Mouse (Mus musculus) kidney, embryonic 14.5 days (tissue): ENCODE data around the gene Slc25a34. TPM values are rescaled to one million over a fixed set of nuclear protein-coding genes. Genes with fewer than 3 reads are reported as not detected.

Experiments
- ATAC-seq: fragments of 200-750 bp; cut with Nextera tagmentation; 2 replicates; pipeline ENCODE4 v1.8.0; 2017; ENCODE audit warnings: moderate number of reproducible peaks, mild to moderate bottlenecking, moderate TSS enrichment, moderate library complexity; ENCODE audit not compliant: low FRiP score, low TSS enrichment
- H3K27ac ChIP-seq: fragments of 300-500 bp; sonication (generic); 2 replicates; pipeline ENCODE4 v1.5.1; 2014; ENCODE audit warnings: low read depth, mild to moderate bottlenecking, low read length, moderate library complexity, mixed read lengths
- H3K27me3 ChIP-seq: fragments of 300-500 bp; sonication (generic); 2 replicates; pipeline ENCODE4 v1.6.1; 2014; ENCODE audit warnings: mild to moderate bottlenecking, low read length; ENCODE audit not compliant: control insufficient read depth, insufficient read depth
- H3K36me3 ChIP-seq: fragments of 300-500 bp; sonication (generic); 2 replicates; pipeline ENCODE4 v1.6.1; 2014; ENCODE audit warnings: low read length, mixed read lengths; ENCODE audit not compliant: control insufficient read depth, insufficient read depth
- H3K4me1 ChIP-seq: fragments of 300-500 bp; sonication (generic); 2 replicates; pipeline ENCODE4 v1.6.1; 2014; ENCODE audit warnings: low read length, mixed read lengths; ENCODE audit not compliant: control insufficient read depth, insufficient read depth
- H3K4me2 ChIP-seq: fragments of 300-500 bp; sonication (generic); replicated peaks from 2 replicates; pipeline ENCODE4 v1.6.1; 2014; ENCODE audit warnings: low read depth, mild to moderate bottlenecking, low read length
- H3K4me3 ChIP-seq: fragments of 300-500 bp; sonication (generic); 2 replicates; pipeline ENCODE4 v1.5.1; 2014; ENCODE audit warnings: mild to moderate bottlenecking, low read length
- H3K9ac ChIP-seq: fragments of 300-500 bp; sonication (generic); 2 replicates; pipeline ENCODE4 v1.6.1; 2014; ENCODE audit warnings: low read depth, mild to moderate bottlenecking, low read length, moderate library complexity
- H3K9me3 ChIP-seq: fragments of 300-500 bp; sonication (generic); 2 replicates; pipeline ENCODE4 v1.6.1; 2016; ENCODE audit warnings: low read length; ENCODE audit not compliant: control insufficient read depth
- WGBS: fragments of 180-500 bp; shearing (Covaris S2); extraction: QIAGEN DNeasy Blood & Tissue Kit; methylation state at CpG from one replicate; pipeline ENCODE4 v1.1.7; 2014; 5-methylcytosine and 5-hydroxymethylcytosine counted together
- polyA plus RNA-seq: library from polyadenylated mRNA; unstranded; fragments of >200 nt; fragmentation: Nextera tagmentation; extraction: Ambion mirVana; gene quantifications from 2 replicates; pipeline ENCODE4 v1.2.1, GENCODE M21; 2014

Gene Slc25a34
- polyA plus RNA-seq, 1 experiment from 2014 or later, result not detected

GRCm38 (mm10) chr4:141583919-141584318 lies 39.7 kb downstream of the Slc25a34 start:
- no peak overlapping the region for H3K4me2 ChIP-seq
- ATAC-seq, result no peak
- H3K4me3 ChIP-seq, result no peak overlapping the region
- H3K27me3 ChIP-seq, result no peaks in the 10 kb centered on the region
- no peak overlapping the region for H3K27ac ChIP-seq
- no peaks in the 10 kb centered on the region for H3K9me3 ChIP-seq
- no peak overlapping the region for H3K9ac ChIP-seq
- WGBS, result 83% methylated on average over 8 of the region's 8 CpGs
- peaks cover 70% of the 10 kb centered on the region for H3K36me3 ChIP-seq
- H3K4me1 ChIP-seq, result no peaks in the 10 kb centered on the region

DNA sequence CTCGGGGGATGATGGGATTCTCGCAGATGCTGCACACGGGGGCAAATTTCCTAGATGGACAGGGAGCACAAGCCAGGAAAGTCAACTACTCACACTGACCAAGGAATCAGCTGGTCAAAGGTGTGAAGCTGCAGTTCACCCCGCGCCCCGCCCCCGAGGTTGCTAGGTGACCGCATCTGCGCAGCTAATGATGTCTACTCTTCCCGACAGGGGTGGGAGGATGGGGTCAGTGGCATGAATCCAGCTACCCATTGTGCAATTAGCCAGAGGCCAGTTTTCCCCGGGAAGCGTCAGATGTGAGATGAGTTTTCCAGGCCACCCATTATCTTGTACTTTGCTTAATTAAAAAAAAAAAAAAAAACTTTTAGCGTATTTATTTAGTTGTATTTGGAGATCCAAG lies 42.6 kb downstream of the Slc25a34 start:
- no peak overlapping the region for H3K9ac ChIP-seq
- WGBS, result 92% methylated on average over 13 of the region's 13 CpGs
- no peak overlapping the region for H3K4me3 ChIP-seq
- no peaks in the 10 kb centered on the region for H3K4me1 ChIP-seq
- H3K4me2 ChIP-seq, result no peak overlapping the region
- peaks cover 74% of the 10 kb centered on the region for H3K36me3 ChIP-seq
- H3K27me3 ChIP-seq, result no peaks in the 10 kb centered on the region
- ATAC-seq, result no peak
- H3K9me3 ChIP-seq, result no peaks in the 10 kb centered on the region; the same call in 1 of the 2 replicates
- H3K27ac ChIP-seq, result no peak overlapping the region

DNA sequence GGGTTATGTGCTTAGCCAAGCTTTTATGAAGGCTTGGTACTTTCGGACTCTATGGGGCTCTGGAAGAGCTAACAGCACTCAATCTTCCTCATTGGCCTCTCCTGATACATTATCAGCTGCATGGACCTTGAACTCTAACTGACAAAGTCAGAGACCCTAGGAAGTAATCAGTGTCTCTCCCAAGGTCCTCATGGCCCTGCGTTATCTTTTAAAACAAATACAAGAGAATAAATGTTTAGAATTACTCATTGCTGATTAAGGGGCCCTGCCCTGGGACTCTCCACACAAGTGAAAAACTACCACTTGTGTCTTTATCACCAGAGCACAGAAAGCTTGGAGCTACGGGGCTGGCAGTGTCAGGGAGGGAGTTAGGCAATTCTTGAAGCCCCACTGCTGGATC lies 44.8 kb downstream of the Slc25a34 start:
- 74% methylated on average over 3 of the region's 3 CpGs for WGBS
- H3K9me3 ChIP-seq, result no peaks in the 10 kb centered on the region; the same call in 1 of the 2 replicates
- H3K27ac ChIP-seq, result no peak overlapping the region
- H3K4me3 ChIP-seq, result no peak overlapping the region
- no peaks in the 10 kb centered on the region for H3K4me1 ChIP-seq
- no peak overlapping the region for H3K4me2 ChIP-seq
- peaks cover 61% of the 10 kb centered on the region for H3K36me3 ChIP-seq
- H3K9ac ChIP-seq, result no peak overlapping the region
- no peaks in the 10 kb centered on the region for H3K27me3 ChIP-seq
- ATAC-seq, result no peak

DNA sequence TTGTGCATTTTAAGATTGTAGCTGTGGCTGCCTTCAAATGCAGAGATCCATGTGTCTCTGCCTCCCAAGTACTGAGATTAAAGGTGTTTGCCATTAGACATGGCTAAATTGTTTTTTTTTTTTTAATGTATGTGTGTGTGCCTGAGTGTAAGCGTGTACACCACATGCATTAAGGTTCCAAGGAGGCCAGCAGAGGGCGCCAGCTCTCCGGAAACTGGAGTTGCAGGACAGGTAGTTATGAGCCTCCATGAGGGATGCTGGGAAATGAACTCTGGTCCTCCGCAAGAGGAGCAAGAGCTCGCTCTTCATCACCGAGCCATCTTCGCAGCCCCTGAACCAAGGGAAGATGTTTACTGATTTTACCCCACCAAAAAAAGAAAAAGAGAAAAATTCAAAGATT lies 46.7 kb downstream of the Slc25a34 start:
- Histone ChIP-seq H3K27me3 (no peaks in the 10 kb centered on the region), H3K4me1 (0 out of 2 replicates have a peak, but pooled peaks cover 5% of the 10 kb centered on the region), H3K9ac (no peak overlapping the region), H3K27ac (no peak overlapping the region), H3K9me3 (no peaks in the 10 kb centered on the region; the same call in 1 of the 2 replicates), H3K4me2 (no peak overlapping the region), H3K4me3 (no peak overlapping the region), H3K36me3 (peaks cover 43% of the 10 kb centered on the region)
- no peak for ATAC-seq
- 95% methylated on average over 7 of the region's 7 CpGs for WGBS

DNA sequence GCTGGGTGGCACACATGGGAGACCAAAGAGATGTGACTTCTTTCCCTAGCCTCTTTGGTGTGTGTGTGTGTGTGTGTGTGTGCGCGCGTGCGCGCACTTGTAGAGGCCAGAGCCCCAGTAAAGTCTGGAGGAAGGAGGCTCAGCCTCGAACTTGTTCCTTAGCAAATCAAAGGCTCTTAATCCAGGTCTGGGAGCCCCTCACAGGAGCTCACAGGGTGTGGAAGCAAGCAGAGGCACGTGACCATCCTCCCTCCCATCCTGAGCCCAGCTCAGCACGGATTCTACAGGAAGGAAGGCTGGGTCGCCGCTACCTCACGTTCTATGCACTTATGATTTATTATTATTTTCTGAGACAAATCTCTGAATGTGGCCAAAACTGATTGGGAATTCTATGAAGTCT lies 47.2 kb downstream of the Slc25a34 start:
- Histone ChIP-seq H3K4me2 (no peak overlapping the region), H3K27ac (no peak overlapping the region), H3K9ac (no peak overlapping the region), H3K36me3 (peaks cover 43% of the 10 kb centered on the region), H3K4me1 (0 out of 2 replicates have a peak, but pooled peaks cover 5% of the 10 kb centered on the region), H3K27me3 (no peaks in the 10 kb centered on the region), H3K9me3 (no peaks in the 10 kb centered on the region; the same call in 1 of the 2 replicates), H3K4me3 (no peak overlapping the region)
- no peak for ATAC-seq
- 81% methylated on average over 11 of the region's 11 CpGs for WGBS

- 0 out of 2 replicates have a peak overlapping the region, but pooled peaks have one; percentile 17 for H3K4me2 ChIP-seq
- peak; percentile 71 for ATAC-seq
- H3K9ac ChIP-seq, result no peak overlapping the region
- H3K27me3 ChIP-seq, result no peaks in the 10 kb centered on the region
- H3K36me3 ChIP-seq, result peaks cover 31% of the 10 kb centered on the region
- H3K4me3 ChIP-seq, result no peak overlapping the region
- no peak overlapping the region for H3K27ac ChIP-seq
- H3K4me1 ChIP-seq, result 0 out of 2 replicates have a peak, but pooled peaks cover 5% of the 10 kb centered on the region
- H3K9me3 ChIP-seq, result no peaks in the 10 kb centered on the region; the same call in 1 of the 2 replicates
- 39% methylated on average over 27 of the region's 27 CpGs for WGBS
Observed at GRCm38 (mm10) chr4:141574789-141575702, 48.6 kb downstream of the Slc25a34 start.

DNA sequence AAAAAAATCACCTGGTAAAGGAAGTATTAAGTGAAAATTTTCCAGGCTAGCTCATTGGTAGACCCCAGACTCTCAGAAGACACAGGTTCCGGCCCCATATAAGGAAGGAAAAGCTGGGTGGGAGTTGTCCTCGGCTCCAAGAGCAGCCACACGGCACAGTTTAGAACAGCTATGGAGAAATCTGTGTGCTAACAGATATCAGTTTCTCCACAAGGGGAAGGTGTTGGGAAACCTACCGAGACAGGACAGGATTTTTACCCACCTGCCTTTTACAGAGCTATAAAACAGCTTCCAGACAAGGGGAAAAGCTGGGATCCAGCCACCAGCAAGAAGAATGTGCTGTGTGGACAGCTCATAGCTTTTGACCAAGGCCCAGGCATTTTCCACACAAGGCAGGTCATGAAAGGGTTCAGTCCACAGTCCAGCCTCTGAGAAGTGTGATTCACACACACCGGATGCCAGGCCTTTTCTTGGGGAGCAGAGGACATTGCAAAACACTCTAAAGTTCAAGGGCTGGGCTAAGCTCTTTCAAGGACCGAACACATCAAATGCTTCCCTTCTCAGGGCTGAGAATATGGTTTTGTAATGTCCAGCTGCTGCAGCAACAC lies 50.2 kb downstream of the Slc25a34 start:
- no peak overlapping the region for H3K4me3 ChIP-seq
- no peak overlapping the region for H3K4me2 ChIP-seq
- no peak for ATAC-seq
- H3K4me1 ChIP-seq, result 0 out of 2 replicates have a peak, but pooled peaks cover 5% of the 10 kb centered on the region
- peak overlapping the region; percentile 3; the same call in 1 of the 2 replicates for H3K27ac ChIP-seq
- H3K9me3 ChIP-seq, result no peaks in the 10 kb centered on the region; the same call in 1 of the 2 replicates
- 51% methylated on average over 6 of the region's 6 CpGs for WGBS
- no peaks in the 10 kb centered on the region for H3K27me3 ChIP-seq
- peaks cover 19% of the 10 kb centered on the region for H3K36me3 ChIP-seq
- H3K9ac ChIP-seq, result no peak overlapping the region

GRCm38 (mm10) chr4:141572668-141573358 lies 50.8 kb downstream of the Slc25a34 start:
- 79% methylated on average over 7 of the region's 7 CpGs for WGBS

More at GRCm38 (mm10) chr4:141572668-141573358, 50.8 kb downstream of the Slc25a34 start:
- Histone ChIP-seq H3K27ac (peak overlapping the region; percentile 3; the same call in 1 of the 2 replicates), H3K36me3 (peaks cover 15% of the 10 kb centered on the region), H3K4me1 (0 out of 2 replicates have a peak, but pooled peaks cover 5% of the 10 kb centered on the region), H3K9ac (no peak overlapping the region), H3K9me3 (no peaks in the 10 kb centered on the region; the same call in 1 of the 2 replicates), H3K4me2 (no peak overlapping the region), H3K27me3 (no peaks in the 10 kb centered on the region), H3K4me3 (no peak overlapping the region)
- ATAC-seq, result no peak
